Mouse (Mus musculus) gastrocnemius, postnatal 4 days (tissue): ENCODE measurements around the gene Rpap3. TPM values are rescaled to one million over a fixed set of nuclear protein-coding genes. Genes with fewer than 3 reads are reported as not detected.

Experiments
- DNase-seq, 2 experiments: peaks; one replicate each; pipeline ENCODE4 v3.0.0; 2021 to 2022; ENCODE audit warnings: low spot score in 2 of 2, mixed read lengths in 2 of 2
- total RNA-seq, 2 experiments: library from RNA; stranded (reverse); gene quantifications; 2 replicates each; pipeline ENCODE4 v1.2.3; 2021

Gene Rpap3
- total RNA-seq, 2 experiments from 2014 or later: 15.2 to 15.7 TPM

DNA sequence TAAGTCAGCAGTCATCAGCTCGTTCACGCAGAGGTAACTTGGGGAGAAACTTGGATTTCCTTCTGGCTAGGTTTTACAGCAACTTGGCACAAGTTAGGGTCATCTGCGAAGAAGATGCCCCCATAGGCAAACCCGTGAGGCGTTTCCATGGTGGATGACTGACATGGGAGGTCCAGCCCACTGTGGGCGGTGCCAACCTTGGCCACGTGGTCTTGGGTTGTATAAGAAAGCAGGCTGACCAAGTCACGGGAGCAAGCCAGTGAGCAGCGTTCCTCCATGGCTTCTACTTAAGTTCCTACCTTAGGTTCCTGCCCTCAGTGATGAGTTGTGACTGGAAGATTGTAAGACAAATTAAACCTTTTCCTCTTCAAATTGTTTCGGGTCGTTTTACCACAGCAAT lies 26.4 kb upstream of the Rpap3 start:
- no peak for DNase-seq

DNA sequence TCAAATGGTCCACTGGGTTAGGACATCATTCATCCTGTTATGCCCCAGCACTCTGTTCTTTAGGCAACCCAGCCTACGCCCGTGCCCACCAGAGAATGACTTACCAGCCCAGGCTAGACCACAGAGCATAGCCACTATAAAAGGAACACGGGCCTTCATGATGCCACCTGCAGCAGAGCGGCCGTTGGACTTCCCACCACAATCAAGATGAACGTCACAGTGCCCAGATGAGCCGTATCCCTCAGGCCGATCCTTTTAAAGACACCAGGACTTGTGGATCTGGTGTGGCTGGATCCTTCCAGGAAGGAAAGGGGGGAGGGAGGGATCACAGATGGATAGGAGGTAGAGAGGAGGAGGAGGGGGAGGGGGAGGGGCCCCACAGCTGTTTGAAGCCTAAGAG lies 25.5 kb upstream of the Rpap3 start, which contains the start of gene Endou:
Gene Endou (minus strand): TSS at position 229 of the 400 bp plus-strand sequence.
- no peak for DNase-seq

DNA sequence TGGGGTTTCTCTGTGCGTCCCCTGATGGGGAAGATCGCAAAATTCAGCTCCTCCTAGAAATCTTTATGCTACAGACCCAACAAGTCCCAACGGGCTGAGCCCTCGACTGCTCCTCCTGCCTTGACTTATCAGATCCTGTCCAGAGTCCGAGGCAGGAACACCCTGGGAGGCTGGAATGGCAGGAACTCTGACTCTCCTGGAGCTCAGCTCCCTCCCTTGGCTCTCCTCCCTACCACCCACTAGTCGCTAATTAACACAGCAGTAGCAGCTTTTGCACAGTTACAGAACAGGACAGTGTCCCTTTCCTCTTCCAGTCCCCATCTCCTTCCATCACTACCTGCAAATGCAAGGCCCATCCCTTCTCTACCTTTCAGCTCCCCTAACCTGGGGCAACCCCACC lies 24.7 kb upstream of the Rpap3 start:
- DNase-seq: no peak

DNA sequence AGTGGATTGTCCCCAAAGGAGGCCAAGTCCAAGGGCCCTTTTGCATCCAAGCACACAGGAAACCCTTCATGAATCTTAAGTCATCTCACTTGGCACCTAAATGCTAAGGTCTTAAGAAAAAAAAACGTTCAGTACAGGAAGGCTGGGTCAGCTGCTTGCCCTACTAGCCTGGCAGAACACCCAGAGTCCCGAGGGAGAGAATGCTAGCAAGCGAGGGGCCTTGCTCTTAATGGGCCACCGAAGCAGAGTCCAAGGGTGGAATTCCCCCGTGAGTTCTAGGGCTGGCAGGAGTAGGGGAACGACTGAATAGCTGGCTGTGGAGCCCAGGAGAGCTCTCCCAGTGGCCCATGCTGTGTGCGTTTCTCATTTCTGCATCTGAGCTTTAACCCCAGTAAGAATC lies 23.2 kb upstream of the Rpap3 start:
- no peak for DNase-seq

DNA sequence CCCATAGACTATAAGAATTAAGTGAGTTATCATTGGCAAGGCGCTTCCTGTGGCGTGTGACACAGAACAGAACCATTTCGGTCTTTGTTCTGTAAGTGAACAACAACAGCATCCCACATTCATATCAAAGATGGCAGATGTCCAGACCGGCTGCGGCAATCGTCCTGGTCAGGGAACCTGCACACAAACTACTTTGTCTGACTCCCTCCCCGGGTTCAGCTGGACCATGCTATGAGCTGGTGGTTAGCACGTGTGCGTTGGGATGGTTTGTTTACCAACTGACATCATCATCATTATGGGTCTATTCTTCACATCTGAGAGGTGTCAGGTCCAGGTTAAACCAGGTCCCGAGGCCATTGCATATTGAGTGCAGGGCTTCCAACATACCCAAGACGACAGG lies 22.8 kb upstream of the Rpap3 start:
- DNase-seq: no peak

DNA sequence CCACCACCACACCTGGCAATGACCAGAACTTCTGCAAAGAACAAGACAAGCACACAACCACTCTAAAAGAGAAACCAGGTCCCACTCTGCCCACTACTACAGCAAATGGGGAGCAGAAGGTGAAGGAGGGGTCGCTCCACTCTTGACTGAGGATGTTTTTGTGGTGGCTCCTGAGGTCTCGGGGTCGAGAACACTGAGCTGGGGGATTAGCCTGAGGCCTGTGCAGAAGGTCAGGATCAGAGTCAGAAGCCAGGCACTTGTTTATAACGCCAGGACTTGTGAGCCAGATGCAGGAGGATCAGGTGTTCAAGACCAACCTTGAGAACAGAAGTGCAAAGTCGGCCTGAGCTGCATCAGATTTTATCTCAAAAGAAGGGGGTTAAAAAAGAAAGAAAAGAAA lies 21.9 kb upstream of the Rpap3 start:
- no peak for DNase-seq

DNA sequence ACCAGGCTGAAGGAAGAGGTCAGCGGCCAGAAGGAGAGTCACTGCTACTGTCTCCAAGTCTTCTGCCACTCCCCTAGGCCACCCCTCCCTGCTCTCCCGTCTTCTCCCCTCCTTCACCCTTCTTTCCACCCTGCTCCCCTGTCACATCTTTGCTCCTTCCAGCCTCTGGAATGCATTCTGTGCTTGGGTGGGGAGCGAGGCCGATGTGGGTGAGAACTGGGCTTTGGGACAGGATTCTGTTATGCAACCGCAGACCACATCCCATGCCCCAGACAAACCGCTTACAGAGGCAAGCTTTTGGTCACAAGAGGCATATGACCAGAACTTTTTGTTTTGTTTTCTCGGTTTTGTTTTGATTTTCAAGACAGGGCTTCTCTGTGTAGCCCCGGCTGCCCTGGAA lies 21.4 kb upstream of the Rpap3 start:
- DNase-seq: no peak

DNA sequence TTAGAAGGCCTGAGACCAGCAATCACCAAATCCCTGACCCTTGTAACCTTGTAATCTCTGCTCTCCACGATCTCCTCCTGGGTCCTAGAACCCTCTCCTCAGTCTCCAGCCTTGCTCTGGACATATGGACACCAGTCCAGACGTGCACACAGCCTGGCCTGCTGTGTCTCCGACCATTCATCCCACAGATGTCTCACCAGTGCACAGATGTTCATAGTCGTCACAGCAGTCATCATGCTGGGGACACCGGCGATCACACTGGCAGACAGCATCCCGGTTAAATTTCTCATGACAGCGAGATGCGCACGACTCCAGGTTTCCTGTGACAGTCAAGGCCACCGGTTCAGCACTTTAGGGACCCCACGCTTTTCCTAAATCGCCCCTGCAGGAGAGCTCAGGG lies 20.7 kb upstream of the Rpap3 start:
- DNase-seq: no peak

DNA sequence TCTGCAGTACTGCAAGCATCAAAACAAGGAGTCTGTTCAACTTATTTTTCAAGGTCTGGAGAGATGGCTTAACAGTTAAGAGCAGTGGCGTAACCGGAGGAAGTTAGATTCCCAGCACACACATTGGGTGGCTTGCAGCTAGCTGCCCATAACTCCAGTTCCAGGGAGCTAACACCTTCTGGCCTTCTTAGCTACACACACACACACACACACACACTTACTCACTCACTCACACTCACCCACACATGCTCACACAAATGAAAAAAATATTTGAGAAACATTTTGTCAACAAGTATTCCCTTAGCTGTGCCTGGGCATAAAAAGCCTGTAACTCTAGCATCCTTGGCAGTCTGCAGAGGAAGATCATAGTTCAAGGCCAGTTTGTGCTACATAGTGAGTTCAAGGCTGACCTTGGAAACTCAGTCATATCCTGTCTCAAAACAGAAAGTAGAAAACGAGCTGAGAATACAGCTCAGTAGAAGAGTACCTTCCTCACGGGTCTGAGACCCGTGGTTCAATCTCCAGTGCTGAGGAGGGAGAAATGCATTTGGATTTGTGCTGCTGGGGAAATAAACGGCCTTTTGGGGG lies 19.7 kb upstream of the Rpap3 start:
- no peak for DNase-seq

DNA sequence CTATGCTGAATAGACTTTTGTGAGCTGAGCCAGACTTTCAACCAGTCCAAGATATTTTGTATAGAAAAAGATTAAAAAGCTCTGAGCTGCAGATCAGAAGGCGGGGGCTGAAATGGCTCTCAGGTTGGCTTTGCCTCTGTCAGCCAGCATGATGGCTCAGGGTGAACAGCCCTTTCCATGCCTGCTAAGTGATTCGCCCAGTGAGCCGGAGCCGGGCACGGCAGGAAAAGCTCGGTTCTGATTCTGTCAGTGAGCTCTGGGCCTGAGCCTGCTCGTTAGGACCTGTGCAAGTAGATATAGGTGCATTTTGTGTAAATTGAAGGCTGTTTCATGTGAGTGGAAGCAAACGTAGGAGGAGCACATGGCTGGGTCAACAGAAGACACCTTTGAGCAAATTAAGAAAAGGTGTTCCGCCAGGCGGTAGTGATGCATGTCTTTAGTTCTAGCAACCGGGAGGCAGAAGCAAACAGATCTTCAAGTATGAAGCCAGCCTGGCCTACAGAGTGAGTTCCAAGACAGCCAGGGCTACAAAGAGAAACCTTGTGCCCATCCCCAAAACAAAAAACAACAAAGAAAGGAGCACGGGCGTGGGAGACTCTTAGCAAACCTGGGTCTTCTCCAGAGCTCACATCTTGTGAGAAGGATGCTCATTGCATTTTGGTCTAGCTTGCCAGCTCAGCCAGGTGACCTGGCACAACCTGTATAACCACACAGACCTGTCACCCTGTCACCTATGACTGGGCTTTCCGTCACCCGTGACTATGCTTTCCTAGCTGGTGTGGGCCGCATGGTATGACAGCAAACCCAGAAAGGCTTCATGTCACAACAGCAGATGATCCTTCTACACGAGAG lies 18.9 kb upstream of the Rpap3 start:
- DNase-seq: no peak

DNA sequence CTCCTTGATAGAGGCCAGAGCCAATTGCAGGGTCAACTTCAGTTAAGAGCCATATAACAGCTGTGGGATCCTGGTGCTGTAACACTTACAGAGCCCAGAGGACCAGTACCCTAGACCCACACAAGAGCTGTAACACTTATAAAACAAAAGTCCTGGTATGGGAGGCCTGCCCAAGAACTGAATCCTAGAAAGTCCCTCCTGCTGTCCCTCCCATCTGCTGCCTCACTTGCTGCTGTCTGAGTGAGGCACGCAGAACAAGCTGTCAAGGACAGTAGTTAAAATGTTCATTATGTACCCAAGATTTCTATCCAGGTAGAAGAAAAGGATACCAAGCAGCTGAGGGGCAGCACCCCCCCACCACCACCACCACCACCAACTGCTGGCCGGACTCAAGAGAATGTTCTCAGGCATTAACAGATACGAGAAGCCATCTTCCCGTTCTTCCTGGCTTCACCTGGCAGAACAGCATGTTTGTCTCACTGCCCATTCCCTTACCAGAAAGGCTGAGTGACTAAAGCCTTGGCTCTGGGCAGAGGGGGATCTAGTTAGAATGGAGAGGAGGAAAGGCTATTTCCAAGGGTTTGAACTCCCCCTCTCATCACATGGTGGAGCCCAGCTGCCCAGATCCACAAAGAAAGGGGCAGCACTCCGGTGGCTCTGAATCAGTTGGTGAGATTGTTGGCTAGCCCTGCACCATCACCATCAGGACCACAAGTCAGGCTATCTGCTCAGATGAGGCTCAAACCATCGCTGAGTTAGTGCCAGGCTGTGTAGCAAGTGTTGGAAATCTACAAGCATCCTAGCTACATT lies 18.1 kb upstream of the Rpap3 start:
- DNase-seq: no peak

DNA sequence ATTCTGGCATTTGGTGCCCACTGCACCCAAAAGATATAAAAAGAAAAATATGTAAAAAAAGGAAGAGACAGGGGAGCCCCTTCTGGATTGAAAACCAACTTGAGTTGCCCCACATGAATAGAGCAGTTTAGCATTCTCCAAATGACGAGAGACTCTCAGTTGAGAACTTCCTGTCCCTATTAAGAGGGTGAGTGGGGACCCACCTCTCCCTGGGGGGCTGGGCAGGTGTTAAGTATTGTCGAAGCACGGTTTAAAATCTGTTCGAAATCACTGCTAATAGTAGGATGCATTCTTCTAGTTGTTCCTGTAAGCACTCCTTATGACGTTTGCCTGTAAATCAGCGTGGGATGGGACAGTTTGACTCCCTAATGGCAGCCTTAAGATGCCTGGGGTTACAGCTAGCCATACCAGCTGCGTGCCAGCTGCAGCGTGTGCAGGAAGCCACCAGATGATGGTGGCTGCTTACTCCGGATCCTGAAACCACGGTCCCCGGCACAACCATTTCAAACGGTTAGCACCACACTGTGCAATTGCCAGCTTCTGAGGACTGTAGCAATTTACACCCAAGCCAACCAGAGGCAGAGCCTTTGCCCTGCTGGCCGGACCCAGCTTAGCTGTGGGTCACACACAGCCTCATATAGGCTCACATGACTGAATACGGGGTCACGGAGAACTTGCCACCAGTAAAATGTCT lies 15.5 kb upstream of the Rpap3 start:
- no peak for DNase-seq

DNA sequence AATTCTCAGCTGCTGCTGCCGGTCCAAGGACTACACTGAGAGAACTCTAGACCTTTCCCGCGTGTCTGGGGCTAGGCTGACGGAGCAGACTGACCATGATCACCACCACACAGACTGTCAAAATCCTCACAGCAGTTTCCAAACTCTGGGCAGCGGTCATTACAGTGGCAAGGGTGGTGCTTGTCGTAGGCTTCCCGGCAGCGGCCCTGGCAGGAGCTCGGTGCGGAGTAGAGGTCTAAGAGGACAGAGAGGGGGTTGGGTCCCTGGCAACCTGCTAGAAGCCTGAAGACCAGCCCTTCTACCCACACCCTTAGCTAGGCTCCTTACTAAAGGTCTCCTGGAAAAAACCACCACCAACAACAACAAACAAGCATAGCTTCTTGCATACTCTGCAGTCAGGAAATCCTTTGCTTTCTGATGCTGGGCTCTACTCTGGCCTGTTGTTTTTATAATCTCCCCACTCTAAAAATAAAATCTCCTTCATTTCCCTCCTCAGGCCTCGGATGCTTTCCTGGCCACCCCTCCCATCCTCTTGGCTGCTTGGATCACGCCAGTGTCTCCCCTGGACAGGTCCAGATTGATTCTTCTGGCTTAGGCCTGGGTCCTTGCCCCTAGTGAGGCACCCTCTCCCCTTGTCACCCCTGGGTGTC lies 14.5 kb upstream of the Rpap3 start:
- DNase-seq: no peak

DNA sequence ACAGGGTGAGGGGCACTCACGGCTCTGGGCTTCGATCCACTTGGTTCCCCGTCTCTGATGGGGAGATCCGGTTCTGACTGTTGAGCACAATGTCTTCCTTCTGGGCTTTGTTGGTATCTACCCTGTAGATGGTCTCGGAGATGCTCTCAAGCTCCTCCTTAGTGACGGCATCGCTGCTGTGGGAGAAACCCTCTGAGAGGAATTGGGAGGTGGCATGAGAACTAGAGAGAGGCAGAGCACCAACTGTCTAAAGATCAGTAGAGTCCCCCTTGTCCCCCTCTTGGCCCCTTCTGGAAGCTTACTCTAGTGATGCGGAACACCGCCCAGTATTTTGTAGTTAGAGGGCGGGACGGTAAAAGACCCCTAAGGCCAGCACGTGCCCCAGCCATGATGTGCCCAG lies 13.9 kb upstream of the Rpap3 start:
- no peak for DNase-seq

DNA sequence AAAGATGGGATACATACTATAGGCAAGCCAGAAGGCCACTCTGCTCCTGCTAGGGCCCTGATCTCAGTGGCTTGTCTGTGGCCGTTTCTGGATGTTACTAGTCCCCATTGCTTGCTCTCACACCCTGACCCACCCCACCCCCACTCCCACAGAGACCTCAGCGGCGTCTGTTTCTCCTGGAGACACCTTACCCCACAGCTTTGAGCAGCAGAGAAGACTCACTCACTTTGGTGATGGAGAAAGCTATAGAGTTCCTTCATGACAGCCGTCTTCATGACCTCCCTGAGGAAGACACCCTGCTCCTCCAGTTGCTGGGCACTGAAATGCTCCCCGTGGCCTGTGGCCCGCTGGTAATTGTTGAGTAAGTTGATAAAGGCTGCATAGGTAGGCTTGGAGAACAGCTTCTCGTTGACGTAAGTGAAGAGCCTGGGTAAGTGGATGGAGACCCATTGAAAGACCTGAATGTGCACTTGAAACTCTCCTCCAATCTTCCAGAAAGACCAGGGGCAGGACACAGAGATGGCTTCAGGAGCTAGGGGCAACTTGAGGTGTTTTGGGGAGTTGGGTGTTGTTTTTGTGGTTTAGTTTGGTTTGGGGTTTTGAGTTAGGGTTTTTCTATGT lies 13.0 kb upstream of the Rpap3 start:
- DNase-seq: no peak

DNA sequence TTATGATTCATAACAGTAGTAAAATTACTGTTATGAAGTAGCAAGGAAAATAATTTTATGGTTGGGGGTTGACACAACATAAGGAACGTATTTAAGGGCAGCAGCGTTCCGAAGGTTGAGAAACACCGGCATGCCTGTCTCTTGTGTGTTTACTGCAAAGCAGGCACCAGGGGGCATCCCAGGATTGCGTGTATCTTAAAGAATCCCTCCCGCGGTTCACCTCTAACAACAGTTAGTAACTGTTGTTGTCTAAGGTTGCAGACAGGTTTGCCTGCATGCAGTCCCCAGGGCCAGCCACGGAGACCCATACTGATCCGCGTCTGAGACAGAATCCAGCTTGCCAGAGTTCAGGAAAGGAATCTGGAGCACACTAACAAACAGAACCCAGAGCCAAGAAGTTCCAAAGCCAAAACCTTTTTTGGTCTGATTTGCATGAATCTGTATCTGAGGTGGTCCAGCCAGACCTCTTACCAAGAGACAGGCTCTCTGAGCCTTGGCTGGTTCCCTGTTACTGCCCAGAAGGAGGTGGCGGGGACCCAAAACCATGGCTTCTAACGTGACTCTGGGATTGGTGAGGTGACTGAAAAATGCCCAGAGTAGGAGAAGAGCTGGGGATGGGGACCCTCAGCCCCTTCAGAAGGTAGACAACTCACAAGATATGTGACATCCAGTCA lies 12.4 kb upstream of the Rpap3 start:
- peak in 1 of 2 experiments; percentile 58 for DNase-seq

DNA sequence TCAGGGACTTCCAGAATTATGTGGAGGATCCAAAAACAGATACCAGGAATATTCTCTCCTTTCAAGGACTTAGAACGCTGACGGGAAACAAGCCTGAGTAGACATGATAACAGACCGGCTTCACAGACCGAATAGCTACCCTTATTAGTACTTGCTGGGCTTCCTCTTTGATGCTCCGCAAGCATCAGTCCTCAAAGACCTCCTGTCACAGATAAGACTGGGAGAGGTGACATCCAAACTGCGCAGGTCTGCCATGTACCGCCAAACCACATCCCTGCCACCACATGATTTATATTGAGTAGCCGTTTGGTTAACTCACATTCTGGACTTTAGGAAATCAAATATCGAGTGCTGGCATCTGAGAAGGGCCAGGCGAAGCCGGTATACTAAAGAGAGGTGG lies 11.2 kb upstream of the Rpap3 start:
- no peak for DNase-seq

DNA sequence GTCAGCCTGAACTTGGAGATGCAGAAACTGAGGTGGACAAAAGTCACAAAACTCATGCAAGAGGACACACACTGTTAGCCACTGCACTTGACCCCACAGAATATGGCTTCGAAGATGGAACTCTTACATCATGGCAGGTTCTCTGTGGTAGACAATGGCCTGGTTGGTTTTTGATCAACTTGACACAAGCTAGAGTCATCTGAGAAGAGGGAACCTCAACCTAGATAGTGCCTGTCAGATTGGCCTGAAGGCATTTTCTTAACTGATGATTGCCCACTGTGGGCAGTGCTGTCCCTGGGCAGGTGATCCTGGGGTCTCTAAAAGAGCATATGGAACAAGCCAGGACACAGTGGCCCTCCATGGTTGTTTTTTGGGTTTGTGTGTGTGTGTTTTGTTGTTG lies 10.1 kb upstream of the Rpap3 start:
- no peak for DNase-seq

DNA sequence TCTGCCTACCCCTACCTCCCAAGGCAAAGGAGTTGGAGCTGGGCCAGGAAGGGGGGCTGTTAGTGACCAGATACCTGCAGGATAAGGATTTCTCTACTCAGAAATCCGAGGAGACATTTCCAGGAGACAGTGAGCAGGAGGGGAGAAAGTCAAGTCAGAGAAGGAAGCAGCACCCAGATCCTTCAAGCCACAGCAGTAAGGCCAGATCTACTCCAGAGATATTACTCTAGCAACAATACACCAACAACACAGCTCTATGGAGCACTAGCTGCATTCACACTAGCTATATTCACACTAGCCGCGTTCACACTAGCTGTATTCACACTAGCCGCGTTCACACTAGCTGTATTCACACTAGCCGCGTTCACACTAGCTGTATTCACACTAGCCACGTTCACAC lies 9.5 kb upstream of the Rpap3 start:
- DNase-seq: no peak

DNA sequence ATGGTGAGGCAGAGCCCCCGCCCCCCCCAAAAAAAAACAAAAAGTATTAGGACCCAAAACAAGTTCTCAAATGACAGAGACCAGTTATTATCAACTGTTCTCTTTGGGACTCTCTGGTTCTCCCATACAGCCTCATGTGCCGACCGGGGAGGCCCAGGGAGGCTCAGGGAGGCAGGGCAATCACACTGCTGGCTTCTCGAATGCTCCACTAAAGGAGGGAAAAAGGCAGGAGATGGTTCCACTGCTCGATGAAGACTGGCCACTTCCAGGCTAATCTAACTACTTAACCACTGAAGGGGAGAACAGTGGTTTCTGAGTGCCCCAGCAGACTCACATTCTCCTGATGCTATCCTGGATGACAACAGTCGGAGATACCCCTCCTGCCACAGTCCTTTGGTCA lies 6.9 kb upstream of the Rpap3 start:
- DNase-seq: no peak
